Mouse (Mus musculus) heart, postnatal 0 days (tissue): Measurements from ENCODE around the gene Adra1b. TPM values are rescaled to one million over a fixed set of nuclear protein-coding genes. Genes with fewer than 3 reads are reported as not detected.

Experiments used
- ATAC-seq: fragments of 200-750 bp; cut with Nextera tagmentation; 2 replicates; pipeline ENCODE4 v1.8.0; 2017; ENCODE audit warnings: low read depth, moderate number of reproducible peaks, moderate library complexity; ENCODE audit not compliant: insufficient read depth
- DNase-seq: peaks from one replicate; pipeline ENCODE4 v3.0.0-alpha.2; 2016; ENCODE audit warnings: low spot score
- H3K27ac ChIP-seq: fragments of 300-500 bp; sonication (generic); 2 replicates; pipeline ENCODE4 v1.5.1; 2014; ENCODE audit warnings: low read depth, mild to moderate bottlenecking
- H3K27me3 ChIP-seq: fragments of 300-500 bp; sonication (generic); 2 replicates; pipeline ENCODE4 v1.6.1; 2014; ENCODE audit warnings: low read length, mixed read lengths; ENCODE audit not compliant: control insufficient read depth, insufficient read depth
- H3K36me3 ChIP-seq: fragments of 300-500 bp; sonication (generic); replicated peaks from 2 replicates; pipeline ENCODE4 v1.6.1; 2014; ENCODE audit warnings: low read length, mixed read lengths; ENCODE audit not compliant: control insufficient read depth, insufficient read depth
- H3K4me1 ChIP-seq: fragments of 300-500 bp; sonication (generic); 2 replicates; pipeline ENCODE4 v1.6.1; 2014; ENCODE audit warnings: antibody characterized with exemption; ENCODE audit not compliant: control insufficient read depth, insufficient read depth
- H3K4me2 ChIP-seq: fragments of 300-500 bp; sonication (generic); 2 replicates; pipeline ENCODE4 v1.6.1; 2014; ENCODE audit warnings: low read depth, mild to moderate bottlenecking, low read length, moderate library complexity
- H3K4me3 ChIP-seq: fragments of 300-500 bp; sonication (generic); 2 replicates; pipeline ENCODE4 v1.5.1; 2014; ENCODE audit warnings: low read depth, low read length
- H3K9ac ChIP-seq: fragments of 300-500 bp; sonication (generic); replicated peaks from 2 replicates; pipeline ENCODE4 v1.6.1; 2014; ENCODE audit warnings: low read depth, low read length, mixed read lengths
- H3K9me3 ChIP-seq: fragments of 300-500 bp; sonication (generic); replicated peaks from 2 replicates; pipeline ENCODE4 v1.6.1; 2016; ENCODE audit warnings: low read length; ENCODE audit not compliant: control insufficient read depth
- CTCF ChIP-seq: IDR thresholded peaks from 2 replicates; pipeline ENCODE4 v1.5.1; 2016; ENCODE audit warnings: antibody characterized with exemption, control low read depth, low read depth
- EP300 ChIP-seq: IDR thresholded peaks from 2 replicates; pipeline ENCODE4 v1.6.1; 2016; ENCODE audit warnings: antibody characterized with exemption, low read depth
- WGBS: fragments of 180-500 bp; shearing (Covaris S2); extraction: QIAGEN DNeasy Blood & Tissue Kit; methylation state at CpG from one replicate; pipeline ENCODE4 v1.1.7; 2014; 5-methylcytosine and 5-hydroxymethylcytosine counted together
- polyA plus RNA-seq: library from polyadenylated mRNA; unstranded; fragments of >200 nt; fragmentation: Nextera tagmentation; extraction: Ambion mirVana; gene quantifications from 2 replicates; pipeline ENCODE4 v1.2.1, GENCODE M21; 2015
- total RNA-seq: library from RNA; depleted of rRNA; stranded (reverse); fragments of >200 nt; gene quantifications from 2 replicates; pipeline ENCODE4 v1.2.3, GENCODE M21; 2014; ENCODE audit warnings: low replicate concordance

Adra1b gene
- total and polyA plus RNA-seq, 2 experiments from 2014 or later = 24.5 to 56.4 TPM

- Histone ChIP-seq H3K27me3 (no peaks in the 10 kb centered on the region), H3K27ac (peak overlapping the region; percentile 96), H3K4me2 (peak overlapping the region; percentile 37), H3K4me1 (peaks cover 8% of the 10 kb centered on the region), H3K36me3 (no peaks in the 10 kb centered on the region), H3K9me3 (no peaks in the 10 kb centered on the region), H3K9ac (no peak overlapping the region), H3K4me3 (no peak overlapping the region)
- TF ChIP-seq CTCF (no peak), EP300 (peak; percentile 77; the same call in 1 of the 2 replicates)
- peak; percentile 86 for ATAC-seq
- peak; percentile 79 for DNase-seq
- 30% methylated on average over 11 of the region's 11 CpGs for WGBS
Observed at GRCm38 (mm10) chr11:43820552-43821460, 80.2 kb downstream of the Adra1b start.

DNA sequence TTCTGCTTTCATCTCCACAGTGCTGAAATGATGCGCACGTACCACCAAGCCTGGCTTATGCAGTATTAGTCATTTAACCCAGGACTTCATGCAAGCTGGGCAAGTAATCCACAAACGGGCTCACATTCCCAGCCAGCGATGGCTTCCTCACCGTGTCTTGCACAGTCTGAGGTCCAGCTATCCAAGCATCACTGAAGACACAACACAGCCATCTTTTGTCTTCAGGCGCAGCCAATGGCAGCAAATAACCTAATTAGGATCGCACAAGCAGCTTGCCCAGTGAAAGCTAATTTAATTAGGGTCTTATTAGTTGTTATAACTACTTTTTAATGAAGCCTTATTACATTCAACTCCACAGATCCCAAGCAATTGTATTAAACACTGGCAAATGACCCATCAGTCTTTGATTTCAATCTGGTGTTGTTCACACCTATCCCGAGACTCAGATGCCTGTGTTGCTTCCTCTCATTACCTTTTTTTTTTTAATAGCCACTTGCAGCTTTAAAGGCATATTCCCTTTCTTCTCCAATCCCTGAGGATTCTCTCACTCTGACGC is 83.6 kb downstream of the Adra1b start:
- WGBS = 81% methylated on average over 9 of the region's 9 CpGs
- DNase-seq (no peak), ATAC-seq (no peak)
- no peak for TF ChIP-seq CTCF
- no peak for TF ChIP-seq EP300
- Histone ChIP-seq H3K4me3 (no peak overlapping the region), H3K27me3 (no peaks in the 10 kb centered on the region), H3K9ac (no peak overlapping the region), H3K4me1 (peaks cover 8% of the 10 kb centered on the region), H3K4me2 (no peak overlapping the region), H3K36me3 (no peaks in the 10 kb centered on the region), H3K9me3 (no peaks in the 10 kb centered on the region), H3K27ac (no peak overlapping the region)

- Histone ChIP-seq H3K36me3 (no peaks in the 10 kb centered on the region), H3K4me2 (no peak overlapping the region), H3K27ac (no peak overlapping the region), H3K27me3 (no peaks in the 10 kb centered on the region), H3K9ac (no peak overlapping the region), H3K9me3 (no peaks in the 10 kb centered on the region; the same call in 1 of the 2 replicates), H3K4me3 (no peak overlapping the region), H3K4me1 (no peaks in the 10 kb centered on the region)
- no peak for TF ChIP-seq EP300
- TF ChIP-seq CTCF = no peak
- WGBS = 58% methylated on average over 5 of the region's 5 CpGs
- ATAC-seq (no peak), DNase-seq (no peak)
Observed at GRCm38 (mm10) chr11:43812535-43812934, 88.5 kb downstream of the Adra1b start.

DNA sequence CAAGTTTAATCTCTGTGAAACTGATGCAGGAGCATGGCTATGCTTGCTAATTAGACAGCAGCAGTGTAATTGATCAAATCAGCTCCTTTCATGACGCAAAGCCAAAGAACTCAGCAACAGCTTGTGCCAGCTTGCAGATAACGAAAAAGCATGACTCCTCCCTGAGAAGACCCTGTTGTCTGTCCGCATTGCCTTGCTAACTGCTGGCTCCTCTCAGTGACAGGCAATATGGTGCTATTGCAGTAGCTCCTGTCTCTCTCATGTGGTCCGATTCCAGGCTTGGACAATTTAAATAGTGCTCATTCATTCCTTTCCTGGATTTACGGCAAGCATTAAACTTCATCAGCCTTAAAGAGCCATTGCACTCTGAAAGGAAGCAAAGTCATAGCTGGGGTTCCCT is 93.3 kb downstream of the Adra1b start:
- Histone ChIP-seq H3K9ac (no peak overlapping the region), H3K4me3 (no peak overlapping the region), H3K27ac (no peak overlapping the region), H3K4me2 (no peak overlapping the region), H3K27me3 (no peaks in the 10 kb centered on the region), H3K36me3 (no peaks in the 10 kb centered on the region), H3K4me1 (no peaks in the 10 kb centered on the region), H3K9me3 (no peaks in the 10 kb centered on the region; the same call in 1 of the 2 replicates)
- 69% methylated on average over 5 of the region's 5 CpGs for WGBS
- no peak for DNase-seq
- TF ChIP-seq EP300 (no peak), CTCF (no peak)
- no peak for ATAC-seq

GRCm38 (mm10) chr11:43795992-43796391 is 105.0 kb downstream of the Adra1b start:
- Histone ChIP-seq H3K4me3 (no peak overlapping the region), H3K27ac (no peak overlapping the region), H3K4me2 (no peak overlapping the region), H3K36me3 (no peaks in the 10 kb centered on the region), H3K9ac (no peak overlapping the region), H3K4me1 (peaks cover 3% of the 10 kb centered on the region; the same call in 1 of the 2 replicates), H3K9me3 (no peaks in the 10 kb centered on the region), H3K27me3 (no peaks in the 10 kb centered on the region)
- DNase-seq (no peak), ATAC-seq (no peak)
- 51% methylated on average over 8 of the region's 8 CpGs for WGBS
- TF ChIP-seq CTCF (no peak), EP300 (no peak)
